Mouse (Mus musculus) olfactory bulb, adult 2 months (tissue): ENCODE results near the gene Moap1.

Experiments used
- CTCF ChIP-seq: fragments of 200-500 bp; IDR thresholded peaks from 2 replicates; pipeline ENCODE4 v1.5.1; 2012; ENCODE audit warnings: low read depth, mild to moderate bottlenecking, low read length, moderate library complexity; ENCODE audit not compliant: insufficient read depth
- POLR2A ChIP-seq: fragments of 200-500 bp; IDR thresholded peaks from 2 replicates; pipeline ENCODE4 v1.6.1; 2012; ENCODE audit warnings: mild to moderate bottlenecking, low read depth, low read length, moderate library complexity; ENCODE audit not compliant: insufficient read depth

DNA sequence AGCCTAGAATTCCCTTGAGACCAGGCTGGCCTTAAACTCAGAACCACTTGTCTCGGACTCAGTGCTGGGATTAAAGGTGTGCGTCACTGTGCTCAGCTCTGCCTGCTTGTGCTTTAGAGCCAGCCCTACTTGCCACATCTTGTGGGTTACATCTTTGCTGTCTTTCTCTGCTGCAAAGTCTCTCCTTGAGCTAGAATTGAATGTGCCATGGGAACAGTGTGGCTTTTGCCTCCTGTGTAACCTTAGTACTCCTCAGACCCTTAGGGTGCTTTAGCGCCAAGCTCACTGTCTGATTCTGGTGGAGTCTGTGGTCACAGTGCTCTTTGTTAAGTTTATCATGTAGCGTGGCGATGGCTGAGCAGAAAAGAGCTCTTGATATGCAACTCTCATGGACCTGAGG is 29.2 kb upstream of the Moap1 start:
- no peak for TF ChIP-seq POLR2A
- TF ChIP-seq CTCF, result no peak
